Mouse (Mus musculus): ENCODE data around the gene Eng. TPM values are rescaled to one million over a fixed set of nuclear protein-coding genes. Genes with fewer than 3 reads are reported as not detected.

Eng gene
- polyA plus RNA-seq, 1 experiment = 1.1 TPM

GRCm38 (mm10) chr2:32629276-32629976 lies 17.0 kb upstream of the Eng start:
- H3K27me3 ChIP-seq (ENCODE audit: control insufficient read depth, insufficient read depth, insufficient read length) = no peaks in the 10 kb centered on the region
- peaks cover 19% of the 10 kb centered on the region for H3K79me3 ChIP-seq (ENCODE audit: low read depth)
- peak overlapping the region; percentile 48 for H3K4me3 ChIP-seq (ENCODE audit: insufficient read depth, poor library complexity, severe bottlenecking)
- H3K79me2 ChIP-seq (ENCODE audit: control insufficient read depth, insufficient read depth) = peaks cover 49% of the 10 kb centered on the region
- peaks cover 33% of the 10 kb centered on the region for H3K36me3 ChIP-seq (ENCODE audit: control insufficient read depth, insufficient read depth)
- peak overlapping the region; percentile 81 for H3ac ChIP-seq (ENCODE audit: control insufficient read depth, insufficient read length, low read depth)
- TF ChIP-seq USF1 (IDR thresholded peaks at IDR 0.05; ENCODE audit: low read depth) = no peak
- TF ChIP-seq CEBPB (IDR thresholded peaks at IDR 0.05; ENCODE audit: low read depth) = peak; percentile 7
- no peak for TF ChIP-seq MAX (IDR thresholded peaks at IDR 0.05)

- Histone ChIP-seq H3K79me3 (ENCODE audit: low read depth) (peaks cover 19% of the 10 kb centered on the region), H3K27me3 (ENCODE audit: control insufficient read depth, insufficient read depth, insufficient read length) (no peaks in the 10 kb centered on the region), H3K4me3 (ENCODE audit: insufficient read depth, poor library complexity, severe bottlenecking) (peak overlapping the region; percentile 48), H3K79me2 (ENCODE audit: control insufficient read depth, insufficient read depth) (peaks cover 49% of the 10 kb centered on the region), H3ac (ENCODE audit: control insufficient read depth, insufficient read length, low read depth) (peak overlapping the region; percentile 54), H3K36me3 (ENCODE audit: control insufficient read depth, insufficient read depth) (peaks cover 39% of the 10 kb centered on the region)
- TF ChIP-seq MYOG (IDR thresholded peaks at IDR 0.05; ENCODE audit: control insufficient read depth, extremely low read depth, insufficient read length) = no peak
- TF ChIP-seq CTCF (IDR thresholded peaks at IDR 0.05; ENCODE audit: control insufficient read depth, insufficient read depth, insufficient read length) = no peak
- TF ChIP-seq MAX (IDR thresholded peaks at IDR 0.05) = no peak
- no peak for TF ChIP-seq MYOD1 (IDR thresholded peaks at IDR 0.05; ENCODE audit: control insufficient read depth, insufficient read length, low read depth)
- TF ChIP-seq USF1 (IDR thresholded peaks at IDR 0.05; ENCODE audit: low read depth) = no peak
- TF ChIP-seq CEBPB (IDR thresholded peaks at IDR 0.05; ENCODE audit: low read depth) = no peak
- TF ChIP-seq FOSL1 (IDR thresholded peaks at IDR 0.05; ENCODE audit: insufficient read depth, low read length, poor library complexity, severe bottlenecking) = no peak
Measured at GRCm38 (mm10) chr2:32630036-32630435, 16.4 kb upstream of the Eng start.

- Histone ChIP-seq H3ac (ENCODE audit: control insufficient read depth, insufficient read length, low read depth) (no peak overlapping the region), H3K79me3 (ENCODE audit: low read depth) (peaks cover 19% of the 10 kb centered on the region), H3K27me3 (ENCODE audit: control insufficient read depth, insufficient read depth, insufficient read length) (no peaks in the 10 kb centered on the region), H3K79me2 (ENCODE audit: control insufficient read depth, insufficient read depth) (peaks cover 49% of the 10 kb centered on the region), H3K4me3 (ENCODE audit: insufficient read depth, poor library complexity, severe bottlenecking) (peak overlapping the region; percentile 48), H3K36me3 (ENCODE audit: control insufficient read depth, insufficient read depth) (peaks cover 49% of the 10 kb centered on the region)
- TF ChIP-seq USF1 (IDR thresholded peaks at IDR 0.05; ENCODE audit: low read depth) (no peak), CTCF (IDR thresholded peaks at IDR 0.05; ENCODE audit: control insufficient read depth, insufficient read depth, insufficient read length) (no peak), FOSL1 (IDR thresholded peaks at IDR 0.05; ENCODE audit: insufficient read depth, low read length, poor library complexity, severe bottlenecking) (no peak), MYOD1 (IDR thresholded peaks at IDR 0.05; ENCODE audit: control insufficient read depth, insufficient read length, low read depth) (no peak), MYOG (IDR thresholded peaks at IDR 0.05; ENCODE audit: control insufficient read depth, extremely low read depth, insufficient read length) (no peak), MAX (IDR thresholded peaks at IDR 0.05) (no peak), CEBPB (IDR thresholded peaks at IDR 0.05; ENCODE audit: low read depth) (no peak)
Measured at GRCm38 (mm10) chr2:32631046-32631445, 15.3 kb upstream of the Eng start.

- peaks cover 56% of the 10 kb centered on the region for H3K36me3 ChIP-seq (ENCODE audit: control insufficient read depth, insufficient read depth)
- peak overlapping the region; percentile 12 for H3ac ChIP-seq (ENCODE audit: control insufficient read depth, insufficient read length, low read depth)
- peak; percentile 28 for TF ChIP-seq MYOD1 (IDR thresholded peaks at IDR 0.05; ENCODE audit: control insufficient read depth, insufficient read length, low read depth)
- no peak for TF ChIP-seq CEBPB (IDR thresholded peaks at IDR 0.05; ENCODE audit: low read depth)
- TF ChIP-seq CTCF (IDR thresholded peaks at IDR 0.05; ENCODE audit: control insufficient read depth, insufficient read depth, insufficient read length) = peak; percentile 77
- no peak for TF ChIP-seq USF1 (IDR thresholded peaks at IDR 0.05; ENCODE audit: low read depth)
- TF ChIP-seq MYOG (IDR thresholded peaks at IDR 0.05; ENCODE audit: control insufficient read depth, extremely low read depth, insufficient read length) = no peak
- TF ChIP-seq MAX (IDR thresholded peaks at IDR 0.05) = no peak
- no peak for TF ChIP-seq FOSL1 (IDR thresholded peaks at IDR 0.05; ENCODE audit: insufficient read depth, low read length, poor library complexity, severe bottlenecking)
- no peaks in the 10 kb centered on the region for H3K27me3 ChIP-seq (ENCODE audit: control insufficient read depth, insufficient read depth, insufficient read length)
- H3K4me3 ChIP-seq (ENCODE audit: insufficient read depth, poor library complexity, severe bottlenecking) = no peak overlapping the region
- peaks cover 19% of the 10 kb centered on the region for H3K79me3 ChIP-seq (ENCODE audit: low read depth)
- peaks cover 49% of the 10 kb centered on the region for H3K79me2 ChIP-seq (ENCODE audit: control insufficient read depth, insufficient read depth)
Measured at GRCm38 (mm10) chr2:32631737-32632394, 14.5 kb upstream of the Eng start.

- peaks cover 19% of the 10 kb centered on the region for H3K79me3 ChIP-seq (ENCODE audit: low read depth)
- H3K4me3 ChIP-seq (ENCODE audit: insufficient read depth, poor library complexity, severe bottlenecking) = no peak overlapping the region
- no peaks in the 10 kb centered on the region for H3K27me3 ChIP-seq (ENCODE audit: control insufficient read depth, insufficient read depth, insufficient read length)
- TF ChIP-seq CTCF (IDR thresholded peaks at IDR 0.05; ENCODE audit: control insufficient read depth, insufficient read depth, insufficient read length) (no peak), USF1 (IDR thresholded peaks at IDR 0.05; ENCODE audit: low read depth) (no peak), FOSL1 (IDR thresholded peaks at IDR 0.05; ENCODE audit: insufficient read depth, low read length, poor library complexity, severe bottlenecking) (no peak), MAX (IDR thresholded peaks at IDR 0.05) (no peak), MYOD1 (IDR thresholded peaks at IDR 0.05; ENCODE audit: control insufficient read depth, insufficient read length, low read depth) (no peak), CEBPB (IDR thresholded peaks at IDR 0.05; ENCODE audit: low read depth) (no peak), MYOG (IDR thresholded peaks at IDR 0.05; ENCODE audit: control insufficient read depth, extremely low read depth, insufficient read length) (no peak)
- peaks cover 59% of the 10 kb centered on the region for H3K36me3 ChIP-seq (ENCODE audit: control insufficient read depth, insufficient read depth)
- H3ac ChIP-seq (ENCODE audit: control insufficient read depth, insufficient read length, low read depth) = no peak overlapping the region
- peaks cover 49% of the 10 kb centered on the region for H3K79me2 ChIP-seq (ENCODE audit: control insufficient read depth, insufficient read depth)
Measured at GRCm38 (mm10) chr2:32633660-32634059, 12.7 kb upstream of the Eng start.

Measured in C2C12 (cell line).